Mouse (Mus musculus): Measurements from ENCODE around the gene Wdtc1.

The Wdtc1 gene

DNA sequence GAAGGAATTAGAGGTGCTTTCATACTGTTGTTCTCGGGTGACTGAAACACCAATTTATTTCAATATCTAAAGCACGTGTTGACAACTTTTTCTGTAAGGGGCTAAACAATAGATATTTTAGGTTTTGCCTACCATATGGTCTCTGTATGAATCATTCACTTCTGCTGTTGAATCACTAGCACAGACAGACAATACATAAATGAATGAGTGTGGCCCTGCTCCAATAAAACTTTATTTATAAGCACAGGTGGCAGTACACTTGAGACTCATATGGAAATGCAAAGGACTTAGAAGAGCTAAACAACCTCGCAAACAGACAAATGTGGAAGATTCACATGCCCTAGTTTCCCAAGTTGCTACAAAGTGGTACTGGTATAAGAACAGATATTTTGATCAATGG, 33.6 kb downstream of the Wdtc1 start:
- no peak for DNase-seq

DNA sequence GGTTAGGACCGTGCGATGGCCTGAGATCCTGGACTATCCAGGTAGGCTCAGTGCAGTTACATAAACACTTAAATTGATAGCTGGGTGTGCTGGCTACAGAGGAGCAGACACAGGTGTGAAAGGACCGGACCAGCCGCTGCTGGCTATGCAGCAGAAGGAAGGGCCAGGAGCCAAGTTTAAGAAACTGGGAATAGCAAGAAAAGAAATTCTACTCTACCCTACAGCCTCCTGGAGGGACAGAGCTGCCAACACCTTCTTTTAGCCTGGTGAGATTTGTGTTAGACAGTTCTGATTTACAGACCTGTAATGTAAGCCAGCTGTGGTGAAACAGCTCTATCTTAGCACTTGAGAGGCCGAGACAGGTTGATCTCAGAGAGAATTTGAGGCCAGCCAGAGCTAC, 37.3 kb downstream of the Wdtc1 start:
- no peak for DNase-seq

DNA sequence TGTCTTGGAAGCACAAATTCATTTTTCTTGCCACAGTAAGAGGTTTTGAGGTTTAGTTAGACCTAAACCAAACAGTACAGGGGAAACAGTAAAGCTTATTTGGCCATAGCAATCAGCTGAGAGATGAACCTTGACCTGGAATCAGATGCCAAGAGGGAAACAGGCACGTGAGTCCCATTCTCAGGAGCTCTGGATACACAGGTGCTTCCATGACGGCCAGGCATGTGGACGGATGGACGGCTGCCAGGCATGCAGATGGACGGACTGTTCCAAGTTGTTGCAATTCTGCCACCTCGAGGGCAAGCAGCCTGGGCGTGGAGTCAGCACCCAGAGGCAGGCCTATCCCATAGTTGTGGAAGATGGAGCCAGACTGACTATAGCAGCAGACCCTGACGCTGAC, 38.4 kb downstream of the Wdtc1 start:
- DNase-seq = peak; percentile 78

DNA sequence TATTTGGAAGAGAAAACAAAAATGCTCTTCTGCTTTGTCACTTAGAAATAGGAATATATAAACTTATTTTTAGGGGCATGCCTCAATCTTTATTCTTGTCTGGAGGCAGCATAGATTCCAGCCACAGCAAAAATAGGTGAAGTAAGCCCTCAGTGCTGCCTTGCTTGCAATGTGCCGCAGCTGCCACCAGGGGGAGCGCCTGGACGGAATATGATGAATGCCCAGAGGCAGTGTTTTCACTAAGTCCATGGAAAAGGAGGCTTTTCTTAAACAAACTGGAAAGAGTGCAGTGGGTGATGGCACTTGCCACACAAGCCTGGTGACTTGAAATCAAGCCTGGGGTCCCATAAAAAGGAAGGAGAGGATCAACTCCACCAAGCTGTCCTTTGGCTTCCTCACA, 43.3 kb downstream of the Wdtc1 start:
- DNase-seq = peak; percentile 88

DNA sequence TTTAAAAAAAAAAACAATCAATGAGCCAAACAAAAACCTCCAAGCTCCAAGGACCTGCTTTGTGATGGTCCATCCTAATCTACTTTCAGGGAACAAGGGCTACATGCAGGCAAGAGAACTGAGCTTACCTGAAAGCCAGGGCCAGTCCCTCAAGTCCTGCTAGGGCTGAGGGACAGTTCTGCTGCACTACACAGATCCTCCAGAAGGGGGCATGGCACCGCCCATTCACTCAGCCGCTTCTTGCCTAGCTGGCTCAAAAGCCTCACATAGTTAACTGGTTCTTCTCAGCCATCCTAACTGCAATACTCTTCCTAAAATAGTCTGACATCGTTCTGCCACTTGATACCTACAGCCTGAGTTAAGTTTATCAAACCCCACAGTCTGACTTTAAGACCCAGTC, 46.0 kb downstream of the Wdtc1 start:
- peak; percentile 70 for DNase-seq

DNA sequence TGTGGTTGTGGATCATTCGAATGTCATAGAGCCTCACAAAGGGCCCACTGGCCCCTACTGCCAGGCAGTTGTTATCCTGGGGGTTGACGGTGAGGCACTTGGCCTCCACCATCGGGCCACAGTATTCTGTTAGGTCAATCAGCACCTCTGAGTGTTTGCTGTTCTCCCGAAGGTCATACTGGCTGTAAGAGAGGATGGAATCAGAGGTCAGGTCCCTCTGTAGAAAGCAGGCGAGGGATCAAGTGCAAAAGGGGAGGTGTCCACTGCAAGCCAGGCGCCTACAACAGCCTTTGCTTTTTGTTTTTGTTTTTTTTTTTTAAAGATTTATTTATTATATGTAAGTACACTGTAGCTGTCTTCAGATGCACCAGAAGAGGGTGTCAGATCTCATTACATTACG, 47.5 kb downstream of the Wdtc1 start:
- DNase-seq = no peak

DNA sequence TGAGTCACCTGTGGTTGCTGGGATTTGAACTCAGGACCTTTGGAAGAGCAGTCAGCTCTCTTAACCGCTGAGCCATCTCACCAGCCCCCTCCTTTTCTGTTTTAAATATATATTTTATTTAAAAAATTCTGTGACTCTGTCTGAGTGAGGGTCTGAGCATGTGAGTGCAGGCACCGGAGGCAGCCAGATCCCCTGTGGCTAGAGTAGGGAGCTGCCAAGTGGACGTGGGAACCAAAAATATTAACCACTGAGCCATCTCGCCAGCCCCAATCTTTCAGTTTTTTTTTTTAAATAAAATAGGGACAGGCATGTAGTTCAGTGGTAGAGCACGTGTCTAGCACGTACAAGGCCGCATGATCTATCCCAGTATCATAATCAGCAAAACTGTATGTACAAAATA, 48.5 kb downstream of the Wdtc1 start:
- DNase-seq = no peak

DNA sequence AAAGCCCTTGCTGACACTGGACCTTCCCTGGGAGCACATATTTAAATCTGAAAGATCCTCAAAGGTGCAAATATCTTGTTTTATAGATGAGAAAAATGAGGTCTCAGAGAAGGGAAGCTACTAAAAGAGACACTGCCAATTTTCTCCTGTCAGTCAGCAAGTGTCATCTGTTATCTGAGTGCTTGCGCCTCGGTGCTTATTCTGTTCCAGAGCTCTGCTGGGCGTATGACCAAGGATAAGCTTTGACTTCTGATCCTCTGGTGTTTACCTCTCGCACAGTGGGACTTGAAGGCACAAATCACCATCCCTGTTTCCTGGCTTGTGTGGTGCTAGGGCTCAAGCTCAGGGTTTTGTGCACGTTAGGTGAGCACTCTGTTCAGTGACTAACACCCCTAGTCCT, 50.6 kb downstream of the Wdtc1 start:
- DNase-seq = no peak

DNA sequence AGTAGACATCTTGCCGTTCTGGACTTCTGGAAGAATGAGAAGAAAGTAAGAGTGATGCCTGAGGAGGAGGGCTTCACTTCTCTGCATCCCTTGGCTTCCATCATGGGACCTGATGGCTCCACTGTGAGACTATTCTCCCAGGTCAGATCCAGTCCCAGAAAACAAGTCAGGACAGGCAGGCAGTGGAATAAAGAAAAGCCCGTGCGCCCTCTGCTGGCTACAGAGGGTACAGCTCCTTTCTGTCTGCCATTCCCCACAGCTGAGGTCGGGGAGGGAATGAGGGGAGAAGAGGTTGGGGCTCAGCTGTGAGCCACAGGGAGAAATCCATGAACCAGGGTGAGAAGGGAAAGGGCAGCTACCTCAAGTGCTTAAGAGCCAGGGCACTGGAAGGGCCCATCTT, 51.5 kb downstream of the Wdtc1 start:
- peak; percentile 87 for DNase-seq

DNA sequence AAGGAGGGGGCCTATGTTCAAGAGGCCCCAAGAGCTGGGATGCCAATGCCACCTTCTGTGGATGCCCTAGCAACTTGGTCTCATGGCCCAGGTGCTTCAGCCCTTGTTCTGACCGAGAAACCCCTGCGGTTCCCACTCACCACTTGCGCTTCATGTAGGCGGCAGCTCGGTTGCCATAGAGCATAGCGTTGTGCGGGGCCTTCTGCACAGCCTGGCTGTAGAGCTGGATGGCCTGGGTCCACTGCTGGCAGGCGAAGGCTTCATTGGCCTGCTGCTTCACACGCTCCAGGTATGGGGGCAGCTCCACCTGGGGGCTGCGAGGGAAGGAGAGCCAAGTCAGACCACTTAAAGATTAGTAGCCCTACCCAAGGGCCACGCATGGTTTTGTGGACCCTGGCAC, 52.9 kb downstream of the Wdtc1 start:
- DNase-seq = no peak

DNA sequence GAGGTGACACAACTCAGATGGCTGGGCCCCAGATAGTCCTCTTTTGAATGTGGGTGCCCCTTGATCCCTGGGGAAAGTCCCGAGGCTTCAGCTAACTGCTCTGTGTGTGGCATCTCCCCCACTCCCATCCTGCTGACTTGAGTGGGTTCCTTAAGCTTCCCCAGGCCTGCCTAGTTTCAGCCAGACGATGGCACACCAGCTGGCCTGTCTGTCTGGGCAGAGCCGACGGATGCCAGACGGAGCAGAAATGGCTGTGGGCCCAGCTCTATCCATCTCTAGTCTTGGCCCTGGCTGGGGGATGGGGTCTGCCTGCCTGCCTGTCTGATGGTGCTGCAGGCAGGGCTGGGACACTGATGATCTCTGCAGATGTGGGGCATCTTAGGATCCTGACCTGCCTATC, 53.6 kb downstream of the Wdtc1 start:
- peak; percentile 74 for DNase-seq

DNA sequence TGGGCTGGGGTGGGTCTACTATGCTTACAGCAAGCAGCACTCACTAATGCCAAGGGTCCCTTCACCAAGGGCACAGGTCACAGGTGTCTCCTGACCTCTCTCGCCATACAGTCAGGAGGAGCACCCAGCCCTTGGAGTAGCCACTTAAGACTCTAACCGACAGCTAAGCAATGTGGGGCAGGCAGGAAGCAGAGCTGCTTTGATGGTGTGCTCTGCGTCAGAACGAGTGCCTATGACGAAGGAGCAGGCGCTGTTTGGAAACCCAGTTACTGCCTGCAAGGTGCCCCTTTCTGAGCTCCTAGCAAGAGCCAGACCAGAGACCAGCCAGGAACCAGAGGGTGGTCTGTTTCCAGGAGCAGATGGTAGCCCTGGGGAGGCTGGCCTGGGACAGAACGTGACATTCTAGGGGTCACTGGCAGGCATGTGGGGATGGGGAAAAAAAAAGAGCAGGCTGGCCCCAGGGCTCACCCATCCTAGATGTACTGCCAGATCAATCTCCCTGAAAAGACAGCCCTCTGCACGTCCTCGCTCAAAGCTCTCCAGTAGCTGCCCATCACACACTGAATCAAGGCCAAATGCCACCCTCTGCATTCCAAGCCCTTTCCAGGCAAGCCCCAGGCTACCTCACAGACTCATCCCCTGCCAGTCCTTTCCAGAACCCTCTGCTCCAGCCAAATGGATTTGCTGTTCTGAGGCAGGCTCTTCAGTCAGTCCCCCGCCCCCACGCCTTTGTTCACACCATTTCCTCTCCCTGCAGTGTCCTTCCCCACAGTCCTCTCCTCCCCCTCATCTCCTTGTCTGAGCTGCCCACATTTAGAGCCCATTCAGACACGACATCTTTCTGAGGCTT, 54.5 kb downstream of the Wdtc1 start:
- DNase-seq = peak; percentile 85

DNA sequence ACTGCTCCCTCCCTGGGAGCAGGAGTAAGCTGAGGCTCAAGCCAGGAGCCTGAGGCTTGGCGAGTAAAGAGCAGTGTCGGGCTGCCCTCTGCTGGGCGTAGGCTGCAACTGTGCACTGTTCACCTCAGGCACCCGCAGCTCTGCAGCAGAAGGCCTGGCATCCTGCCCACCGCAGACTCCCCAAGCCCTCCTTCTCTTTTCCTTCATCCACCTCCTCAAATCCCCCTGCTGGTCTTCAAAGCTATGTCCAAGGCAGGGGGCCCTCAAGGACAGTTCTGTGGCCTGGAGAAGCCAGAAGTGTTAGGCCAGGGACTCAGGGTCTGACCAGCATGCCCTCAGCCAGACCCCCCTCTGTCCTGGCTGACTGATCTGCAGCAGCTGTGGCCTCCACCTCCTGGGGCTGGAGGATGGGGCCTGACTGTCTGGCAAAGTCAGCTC, 55.5 kb downstream of the Wdtc1 start:
- DNase-seq = peak; percentile 91

DNA sequence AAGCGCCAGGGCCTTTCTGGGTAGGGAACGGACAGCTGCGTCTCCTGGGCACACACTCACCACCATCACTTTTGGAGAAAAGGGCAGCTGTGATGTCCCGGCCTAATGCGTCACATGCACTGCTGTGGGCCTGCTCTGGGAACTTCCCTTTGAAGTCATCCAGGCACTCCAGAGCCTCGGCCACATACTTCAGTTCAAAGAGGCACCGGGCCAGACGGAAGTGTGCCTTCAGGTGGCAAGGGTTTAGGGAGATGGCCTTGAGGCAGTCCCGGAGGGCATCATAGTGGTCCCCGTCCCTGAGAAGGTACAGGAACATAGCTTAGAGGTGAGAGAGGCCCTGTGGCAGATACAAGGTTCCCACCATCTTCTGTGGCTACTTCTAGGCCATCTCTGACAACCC, 55.9 kb downstream of the Wdtc1 start:
- DNase-seq = no peak

DNA sequence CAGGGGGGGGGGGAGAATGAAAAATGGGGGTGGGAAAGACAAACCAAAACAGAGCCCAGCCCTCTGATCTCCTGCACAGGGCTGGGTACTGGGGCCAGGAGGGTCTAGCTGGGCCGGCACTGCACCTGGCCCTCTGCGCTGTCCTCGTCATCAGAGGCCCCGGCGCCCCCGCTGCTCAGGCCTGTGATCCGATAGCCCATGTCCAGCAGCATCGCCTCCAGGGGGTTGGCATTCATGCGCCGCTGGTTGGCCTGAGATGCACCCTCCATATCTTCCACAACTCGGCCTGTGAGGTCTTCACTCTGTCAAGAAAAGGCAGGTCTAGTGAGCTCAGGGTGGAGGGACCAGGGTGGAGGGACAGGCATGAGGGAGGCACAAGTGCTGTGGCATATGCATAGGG, 59.2 kb downstream of the Wdtc1 start:
- no peak for DNase-seq

DNA sequence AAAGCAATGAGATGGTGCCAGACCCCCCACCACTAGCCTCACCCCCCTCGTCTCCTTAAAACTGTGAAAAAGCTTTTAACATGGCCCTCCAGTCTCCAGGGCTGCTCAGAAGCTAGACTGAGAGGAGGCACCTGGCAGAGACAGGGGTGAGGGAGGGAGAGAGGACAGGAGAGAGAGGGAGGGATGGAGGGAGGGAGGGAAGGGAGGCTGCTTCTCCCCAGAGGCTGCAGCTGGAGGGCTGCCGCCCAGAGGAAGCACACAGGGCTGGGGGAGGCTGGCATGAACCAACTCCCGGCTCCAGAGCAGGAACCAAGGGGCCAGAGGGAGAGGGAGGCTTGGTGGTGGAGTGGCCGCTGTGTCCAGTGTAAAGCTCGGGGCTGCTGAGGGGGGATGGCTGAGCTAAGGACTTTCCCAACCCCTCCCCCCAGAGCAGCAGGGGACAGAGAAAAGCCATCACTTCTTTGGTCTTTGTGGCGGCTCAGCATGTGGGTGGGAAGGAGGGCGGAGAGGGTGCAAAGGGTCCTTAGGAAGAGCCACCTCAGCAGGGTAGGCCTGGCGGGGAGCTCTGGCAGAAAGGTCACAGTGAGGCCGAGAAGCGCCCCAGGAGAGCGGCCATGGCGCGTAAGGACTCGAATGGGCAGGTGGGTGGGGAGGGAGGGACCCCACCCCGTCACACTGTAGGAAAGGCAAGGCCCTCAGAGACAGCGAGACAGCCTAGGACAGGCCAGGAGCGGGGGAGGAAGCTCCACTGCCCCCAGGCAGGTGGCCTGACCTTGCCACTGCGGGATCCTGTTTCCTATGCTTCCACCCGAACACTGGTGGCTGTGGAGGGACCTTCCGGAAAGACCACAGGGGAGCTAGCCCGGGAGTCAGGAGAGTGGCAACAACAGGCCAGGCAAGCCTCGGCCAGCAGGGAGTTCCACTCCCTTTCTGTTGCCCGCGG, 60.1 kb downstream of the Wdtc1 start:
- no peak for DNase-seq

DNA sequence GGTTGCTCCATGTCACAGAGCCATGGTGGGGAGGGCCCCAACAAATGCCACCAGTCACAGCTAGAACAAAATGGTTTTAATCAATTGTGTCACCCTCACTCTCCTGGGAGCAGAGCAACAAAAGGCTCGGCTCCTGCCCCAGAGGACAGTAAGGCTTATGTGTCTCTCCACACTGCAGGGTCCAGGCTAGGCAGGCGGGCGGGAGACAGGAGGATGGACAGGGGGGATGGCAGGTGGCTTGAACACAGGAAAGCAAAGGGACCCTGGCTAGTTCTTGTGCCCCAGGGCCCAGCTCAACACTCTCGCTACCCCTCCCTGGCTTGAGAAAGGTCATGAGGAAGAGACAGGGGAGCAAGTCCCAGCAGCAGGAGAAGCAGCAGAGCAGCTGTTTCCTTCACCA, 60.9 kb downstream of the Wdtc1 start:
- no peak for DNase-seq

DNA sequence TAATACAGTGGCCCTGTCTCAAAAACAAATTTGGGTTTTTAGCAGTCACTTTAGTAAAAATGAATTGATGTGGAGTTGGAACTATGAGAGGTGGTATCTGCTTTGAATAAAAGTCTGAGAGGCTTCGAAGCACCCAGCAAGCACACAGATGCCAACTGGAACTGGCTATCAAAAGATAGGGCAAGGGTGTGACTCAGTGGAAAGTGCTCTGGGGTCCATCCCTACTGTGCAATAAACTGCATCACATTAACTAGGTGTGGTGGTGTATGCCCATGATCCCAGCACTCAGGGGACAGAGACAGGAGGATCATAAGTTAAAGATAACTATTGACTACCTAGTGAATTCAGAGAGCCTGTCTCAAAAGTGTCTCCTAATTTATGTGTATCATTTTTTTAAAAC, 62.0 kb downstream of the Wdtc1 start:
- no peak for DNase-seq

DNA sequence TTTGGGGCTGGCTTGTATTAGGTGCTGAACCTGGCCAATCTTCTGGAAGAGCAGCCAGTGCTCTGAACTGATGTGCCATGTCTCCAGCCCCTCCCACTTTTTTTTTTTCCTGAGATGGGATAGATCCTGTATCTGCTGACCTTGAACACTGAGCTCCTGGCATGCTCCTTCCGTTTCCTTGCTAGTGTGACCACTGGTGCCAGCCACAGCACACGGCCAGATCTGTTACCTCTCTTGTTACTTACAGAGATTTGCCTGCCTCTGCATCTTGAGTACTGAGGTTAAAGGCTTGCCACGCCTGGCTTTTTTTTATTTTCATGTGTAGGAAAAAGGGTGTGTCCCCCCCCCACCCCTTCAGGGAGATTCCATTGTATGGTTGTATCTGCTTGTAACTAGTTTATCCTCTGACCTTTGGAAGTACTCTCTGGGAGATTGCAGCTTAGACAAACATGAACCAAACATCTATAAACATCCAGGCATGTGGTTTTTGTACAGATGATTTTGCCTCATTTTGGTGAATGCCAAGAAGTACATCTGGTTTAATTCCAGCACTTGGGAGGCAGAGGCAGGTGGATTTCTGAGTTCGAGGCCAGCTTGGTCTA, 66.7 kb downstream of the Wdtc1 start:
- no peak for DNase-seq

DNA sequence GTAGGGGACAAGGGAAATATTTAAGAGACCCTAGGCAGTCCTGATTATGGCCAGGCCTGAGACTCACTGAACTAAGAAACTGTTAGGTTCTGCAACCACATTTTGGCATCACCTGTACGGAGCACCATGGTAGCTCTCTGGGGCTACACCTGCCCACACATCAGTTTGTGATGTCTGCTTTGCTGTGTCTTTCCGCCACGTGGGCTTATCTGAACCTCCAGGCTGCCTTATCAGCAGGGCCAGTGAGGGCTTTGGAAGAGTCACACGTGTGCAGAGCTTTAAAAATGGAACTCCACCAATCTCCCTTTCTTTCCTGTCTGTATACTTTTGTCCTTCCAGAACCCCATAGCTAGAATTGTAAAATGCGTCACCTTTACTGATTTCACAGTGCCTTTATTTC, 67.3 kb downstream of the Wdtc1 start:
- DNase-seq = no peak

DNA sequence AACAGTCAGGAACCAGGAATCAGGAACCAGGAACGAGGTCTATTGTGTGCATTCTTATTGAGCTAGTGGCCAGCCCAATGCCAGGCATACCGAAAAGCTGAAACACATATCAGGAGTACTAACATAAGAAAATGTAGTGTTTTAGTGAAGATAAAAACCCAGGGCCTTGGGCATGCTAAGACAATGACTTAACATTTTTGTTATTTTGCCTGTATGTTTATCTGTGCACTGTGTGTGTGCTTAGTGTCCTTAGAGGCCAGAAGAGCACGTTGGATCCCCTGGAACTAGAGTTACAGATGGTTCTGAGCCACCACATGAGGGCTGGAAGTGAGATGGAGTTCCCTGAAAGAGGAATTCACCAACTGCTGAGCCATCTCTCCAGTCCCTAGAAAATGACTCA, 68.0 kb downstream of the Wdtc1 start:
- DNase-seq = no peak

DNA sequence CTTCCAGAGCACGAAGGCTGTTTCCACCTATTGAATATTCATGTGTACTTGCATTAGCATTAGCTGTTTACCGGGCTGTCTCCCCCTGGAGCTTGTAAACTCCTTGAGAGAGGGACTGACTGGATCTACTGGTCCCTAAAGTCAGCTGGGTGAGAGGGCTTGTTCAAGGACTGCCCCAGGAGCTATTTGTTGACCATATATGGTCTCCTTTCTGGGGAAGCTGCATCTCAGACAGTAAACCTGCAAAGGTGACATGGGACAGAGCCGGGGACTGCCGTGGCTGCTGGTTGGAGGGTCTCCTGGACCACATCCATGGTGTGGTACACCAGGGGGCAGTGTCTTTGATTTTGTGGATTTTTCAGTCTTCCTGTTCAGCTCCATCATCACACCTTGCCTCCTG, 70.6 kb downstream of the Wdtc1 start:
- DNase-seq = no peak

DNA sequence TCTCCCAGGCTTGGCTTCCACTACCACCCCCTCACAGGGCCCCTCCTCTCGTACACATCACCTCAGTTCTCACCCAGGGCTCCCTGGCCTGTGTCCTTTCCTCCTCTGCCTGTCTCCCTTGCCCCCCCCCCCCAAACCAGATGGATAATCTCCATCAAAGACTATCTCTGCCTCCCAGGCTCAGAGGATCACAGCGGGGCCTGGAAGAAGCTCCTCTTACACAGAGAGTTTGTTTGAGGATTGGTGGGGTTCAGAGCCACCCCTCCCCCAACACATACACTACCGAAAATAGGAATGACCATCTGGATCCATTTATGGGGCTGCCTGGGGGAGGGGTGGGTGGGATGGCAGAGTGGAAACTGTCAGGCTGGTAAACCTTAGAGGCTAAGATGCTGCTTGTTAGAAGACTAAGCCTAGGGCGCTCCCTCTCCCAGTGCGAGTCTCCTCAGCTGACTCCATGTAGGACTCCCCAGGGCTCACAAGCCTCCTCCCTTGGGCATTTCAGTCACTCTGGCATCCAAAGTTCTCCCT, 71.3 kb downstream of the Wdtc1 start:
- DNase-seq = no peak

All from cerebellum, adult 8-10 months (tissue).